Mouse (Mus musculus) CH12.LX (cell line): Measurements from ENCODE around the gene Slc24a3. TPM values are rescaled to one million over a fixed set of nuclear protein-coding genes. Genes with fewer than 3 reads are reported as not detected.

Source experiments
- DNase-seq: peaks from one replicate; pipeline ENCODE4 v3.0.0-alpha.2; 2013; ENCODE audit errors: extremely low read depth
- H3K27ac ChIP-seq: 2 replicates; pipeline ENCODE4 v1.5.1; 2012; ENCODE audit warnings: low read depth, mild to moderate bottlenecking, control low read depth, moderate library complexity; ENCODE audit not compliant: insufficient read depth
- H3K27me3 ChIP-seq: replicated peaks from 2 replicates; pipeline ENCODE3; 2012; ENCODE audit warnings: inconsistent platforms
- H3K36me3 ChIP-seq, 2 experiments: replicated peaks in 1 of 2; 2 replicates each; pipeline versions ENCODE3 to v1.6.1; 2012; ENCODE audit warnings: inconsistent platforms in 1 of 2, low read length in 1 of 2, mild to moderate bottlenecking in 1 of 2, mixed read lengths in 1 of 2, moderate library complexity in 1 of 2; ENCODE audit not compliant: control insufficient read depth in 1 of 2, insufficient read depth in 1 of 2
- H3K4me1 ChIP-seq, 2 experiments: 2 replicates each; pipeline ENCODE4 v1.6.1; 2012; ENCODE audit warnings: inconsistent platforms in 1 of 2, moderate library complexity in 1 of 2; ENCODE audit not compliant: insufficient read depth in 2 of 2, control insufficient read depth in 1 of 2
- H3K4me2 ChIP-seq: 2 replicates; pipeline ENCODE4 v1.6.1; 2012; ENCODE audit warnings: low read depth, mild to moderate bottlenecking, control low read depth; ENCODE audit not compliant: poor library complexity, insufficient read depth, severe bottlenecking
- H3K4me3 ChIP-seq, 3 experiments: fragments of 150-350 bp in 1 of 3; sonication (generic) in 1 of 3; replicated peaks in 1 of 3; 2 replicates each; pipeline versions ENCODE3 to v1.5.1; 2011 to 2012; ENCODE audit warnings: low read depth in 2 of 3, low read length in 2 of 3, mild to moderate bottlenecking in 2 of 3, moderate library complexity in 2 of 3, control low read depth in 1 of 3, improper control_type of control experiment in 1 of 3, inconsistent platforms in 1 of 3, mixed read lengths in 1 of 3; ENCODE audit not compliant: poor library complexity in 1 of 3
- H3K79me2 ChIP-seq: replicated peaks from 2 replicates; pipeline ENCODE4 v1.6.1; 2012; ENCODE audit warnings: mild to moderate bottlenecking, moderate library complexity; ENCODE audit not compliant: control insufficient read depth, poor library complexity, insufficient read depth, severe bottlenecking; ENCODE audit errors: extremely low read depth
- H3K9ac ChIP-seq: 2 replicates; pipeline ENCODE4 v1.6.1; 2012; ENCODE audit warnings: low read depth, mild to moderate bottlenecking, control low read depth, moderate library complexity; ENCODE audit not compliant: insufficient read depth
- H3K9me3 ChIP-seq: replicated peaks from 2 replicates; pipeline ENCODE3; 2012; ENCODE audit warnings: low read length, inconsistent platforms, mixed read lengths
- CHD1 ChIP-seq: IDR thresholded peaks from 2 replicates; pipeline ENCODE4 v1.6.1; 2012; ENCODE audit warnings: low read depth, low read length, improper control_type of control experiment, inconsistent platforms
- CHD2 ChIP-seq: IDR thresholded peaks from 2 replicates; pipeline ENCODE4 v1.6.1; 2011; ENCODE audit warnings: low read length, improper control_type of control experiment
- E2F4 ChIP-seq: IDR thresholded peaks from 2 replicates; pipeline ENCODE4 v1.6.1; 2011; ENCODE audit warnings: low read depth, low read length, improper control_type of control experiment; ENCODE audit not compliant: insufficient replicate concordance
- GABPA ChIP-seq: IDR thresholded peaks from 2 replicates; pipeline ENCODE4 v1.6.1; 2012; ENCODE audit warnings: low read depth, low read length, improper control_type of control experiment, inconsistent platforms; ENCODE audit not compliant: insufficient replicate concordance
- IRF4 ChIP-seq: IDR thresholded peaks from 2 replicates; pipeline ENCODE4 v1.6.1; 2014; ENCODE audit warnings: low read depth, mild to moderate bottlenecking, inconsistent platforms, low read length, improper control_type of control experiment
- JUN ChIP-seq: IDR thresholded peaks from 2 replicates; pipeline ENCODE4 v1.6.1; 2011; ENCODE audit warnings: low read depth, mild to moderate bottlenecking, low read length, improper control_type of control experiment, moderate library complexity; ENCODE audit not compliant: insufficient read depth
- KAT2A ChIP-seq: IDR thresholded peaks from 2 replicates; pipeline ENCODE4 v1.6.1; 2012; ENCODE audit warnings: low read length, improper control_type of control experiment, inconsistent platforms; ENCODE audit not compliant: insufficient replicate concordance
- MAX ChIP-seq: IDR thresholded peaks from 2 replicates; pipeline ENCODE4 v1.6.1; 2011; ENCODE audit warnings: low read length, improper control_type of control experiment
- MAZ ChIP-seq: IDR thresholded peaks from 2 replicates; pipeline ENCODE4 v1.6.1; 2012; ENCODE audit warnings: low read depth, mild to moderate bottlenecking, inconsistent platforms, low read length, improper control_type of control experiment, moderate library complexity
- MEF2A ChIP-seq: IDR thresholded peaks from 2 replicates; pipeline ENCODE4 v1.6.1; 2014; ENCODE audit warnings: low read depth, mild to moderate bottlenecking, inconsistent platforms, low read length, improper control_type of control experiment, borderline replicate concordance
- MXI1 ChIP-seq: IDR thresholded peaks from 2 replicates; pipeline ENCODE4 v1.6.1; 2011; ENCODE audit warnings: mild to moderate bottlenecking, low read depth, low read length, improper control_type of control experiment
- PAX5 ChIP-seq: IDR thresholded peaks from 2 replicates; pipeline ENCODE4 v1.6.1; 2012; ENCODE audit warnings: low read length, inconsistent platforms, mixed read lengths
- POLR2A ChIP-seq: IDR thresholded peaks from 2 replicates; pipeline ENCODE4 v1.6.1; 2011; ENCODE audit warnings: low read depth, mild to moderate bottlenecking, improper control_type of control experiment, low read length
- POLR2AphosphoS2 ChIP-seq: IDR thresholded peaks from 2 replicates; pipeline ENCODE4 v1.6.1; 2011; ENCODE audit warnings: low read depth, low read length, improper control_type of control experiment
- RCOR1 ChIP-seq: conservative IDR thresholded peaks from 2 replicates; pipeline ENCODE4 v1.6.1; 2012; ENCODE audit warnings: low read depth, mild to moderate bottlenecking, inconsistent platforms, low read length, improper control_type of control experiment
- TCF12 ChIP-seq: IDR thresholded peaks from 2 replicates; pipeline ENCODE4 v1.6.1; 2014; ENCODE audit warnings: low read depth, mild to moderate bottlenecking, inconsistent platforms, low read length, improper control_type of control experiment
- UBTF ChIP-seq: IDR thresholded peaks from 2 replicates; pipeline ENCODE4 v1.6.1; 2012; ENCODE audit warnings: low read depth, mild to moderate bottlenecking, inconsistent platforms, low read length, improper control_type of control experiment, moderate library complexity
- USF1 ChIP-seq: IDR thresholded peaks from 2 replicates; pipeline ENCODE4 v1.6.1; 2014; ENCODE audit warnings: low read depth, mild to moderate bottlenecking, inconsistent platforms, low read length, improper control_type of control experiment
- ZKSCAN1 ChIP-seq: IDR thresholded peaks from 2 replicates; pipeline ENCODE4 v1.6.1; 2012; ENCODE audit warnings: low read depth, inconsistent platforms, low read length, improper control_type of control experiment, borderline replicate concordance
- ZMIZ1 ChIP-seq: IDR thresholded peaks from 2 replicates; pipeline ENCODE4 v1.6.1; 2012; ENCODE audit warnings: low read depth, mild to moderate bottlenecking, inconsistent platforms, low read length, improper control_type of control experiment
- ZNF384 ChIP-seq: IDR thresholded peaks from 2 replicates; pipeline ENCODE4 v1.6.1; 2012; ENCODE audit warnings: low read depth, low read length, improper control_type of control experiment, inconsistent platforms
- dilution Hi-C: fragments of 300-500 bp; cut with MboI; formaldehyde crosslinking; loops from 2 replicates; pipeline ENCODE4 v1.14.3; 2020; ENCODE audit warnings: low sequenced_read_pairs; ENCODE audit not compliant: extremely low pct_unique_long_range_greater_than_20kb, extremely low pct_ligation_motif_present
- in situ Hi-C: fragments of 300-500 bp; cut with MboI; formaldehyde crosslinking; loops from 3 replicates; pipeline ENCODE4 v1.14.3; 2019; ENCODE audit warnings: low sequenced_read_pairs, low pct_ligation_motif_present, low pct_unique_long_range_greater_than_20kb, mixed read lengths
- polyA plus RNA-seq: library from polyadenylated mRNA; unstranded; fragments of >175 nt; gene quantifications from 2 replicates; pipeline ENCODE4 v1.2.1, GENCODE M21; 2012; ENCODE audit warnings: low read depth; ENCODE audit not compliant: insufficient read length
- total RNA-seq, 2 experiments: library from RNA; depleted of rRNA; stranded (reverse); fragments of 300-350 nt in 1 of 2; fragments of >200 nt in 1 of 2; gene quantifications; 2 replicates each; pipeline ENCODE4 v1.2.3; 2012 to 2014

Slc24a3 gene
- total and polyA plus RNA-seq, 3 experiments, result not detected

DNA sequence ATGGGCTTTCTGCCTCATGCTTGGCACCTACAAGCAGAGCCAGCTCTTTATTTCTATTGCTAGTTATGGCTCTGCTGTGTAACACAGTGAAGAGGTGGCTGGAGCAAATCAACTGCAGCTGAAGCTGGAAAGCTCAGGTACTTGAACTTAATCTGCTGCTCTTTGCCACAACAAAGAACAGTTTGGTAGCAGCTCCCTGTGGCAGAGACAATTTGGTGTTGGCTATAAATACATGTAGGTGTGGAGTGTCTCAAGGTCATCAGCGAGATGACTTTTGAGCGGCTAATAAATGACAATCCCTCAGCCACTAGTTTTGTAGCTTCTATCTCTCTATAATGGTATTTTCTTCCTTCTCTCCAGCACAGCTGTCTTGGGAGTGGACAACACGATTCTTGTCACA is 217.7 kb downstream of the Slc24a3 start:
- dilution Hi-C loops (no loop called here), in situ Hi-C loops (no loop called here)
- H3K4me1 ChIP-seq, result no peaks in the 10 kb centered on the region
- TF ChIP-seq JUN, result no peak
- no peak for TF ChIP-seq MEF2A
- TF ChIP-seq MXI1, result no peak
- no peak for TF ChIP-seq TCF12
- no peak for TF ChIP-seq PAX5
- no peak for TF ChIP-seq ZKSCAN1
- TF ChIP-seq IRF4, result no peak
- no peak for TF ChIP-seq MAZ
- no peak for TF ChIP-seq CHD1
- TF ChIP-seq USF1, result no peak
- no peak for TF ChIP-seq CHD2
- no peak for TF ChIP-seq RCOR1
- no peak for TF ChIP-seq E2F4
- H3K9ac ChIP-seq, result no peak overlapping the region
- no peak overlapping the region for H3K27ac ChIP-seq
- no peaks in the 10 kb centered on the region for H3K79me2 ChIP-seq
- no peaks in the 10 kb centered on the region for H3K36me3 ChIP-seq
- no peak for DNase-seq
- no peak overlapping the region for H3K4me2 ChIP-seq
- H3K4me3 ChIP-seq, result no peak overlapping the region
- H3K9me3 ChIP-seq, result no peaks in the 10 kb centered on the region
- H3K27me3 ChIP-seq, result no peaks in the 10 kb centered on the region

DNA sequence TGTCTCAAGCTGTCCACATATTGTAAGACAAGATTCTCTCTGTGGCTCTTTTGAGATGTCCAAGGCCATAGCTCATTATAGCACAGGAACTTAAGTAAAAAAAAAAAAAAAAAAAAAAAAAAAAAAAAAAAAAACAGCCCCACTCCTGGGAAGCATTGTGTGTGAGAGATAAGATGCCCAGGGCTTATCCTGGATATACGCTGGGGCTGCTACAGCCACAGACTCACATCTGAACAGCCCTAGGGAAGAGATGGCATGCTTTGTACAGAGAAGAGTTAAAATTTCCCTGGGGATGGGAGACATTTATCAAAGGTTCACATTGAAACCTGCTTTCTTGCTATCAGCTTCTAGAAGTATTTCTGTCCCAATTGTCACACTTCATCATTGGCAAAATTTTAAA is 218.2 kb downstream of the Slc24a3 start:
- Histone ChIP-seq H3K27me3 (no peaks in the 10 kb centered on the region), H3K9me3 (no peaks in the 10 kb centered on the region), H3K4me3 (no peak overlapping the region), H3K27ac (no peak overlapping the region), H3K9ac (no peak overlapping the region), H3K4me2 (no peak overlapping the region), H3K4me1 (no peaks in the 10 kb centered on the region), H3K36me3 (no peaks in the 10 kb centered on the region), H3K79me2 (no peaks in the 10 kb centered on the region)
- TF ChIP-seq MAX, result no peak
- TF ChIP-seq MAZ, result no peak
- no peak for TF ChIP-seq UBTF
- TF ChIP-seq ZMIZ1, result no peak
- no peak for TF ChIP-seq GABPA
- TF ChIP-seq POLR2AphosphoS2, result no peak
- TF ChIP-seq IRF4, result no peak
- no peak for TF ChIP-seq POLR2A
- no peak for TF ChIP-seq TCF12
- TF ChIP-seq KAT2A, result no peak
- TF ChIP-seq ZNF384, result no peak
- no peak for TF ChIP-seq MXI1
- no peak for DNase-seq
- in situ Hi-C loops, result no loop called here
- dilution Hi-C loops, result no loop called here
